Mouse (Mus musculus) lung, postnatal 25 days (tissue): ENCODE results near the gene Nuak1.

ENCODE experiments used
- DNase-seq: peaks from one replicate; pipeline ENCODE4 v3.0.0; 2022; ENCODE audit warnings: low spot score

Gene Nuak1

GRCm38 (mm10) chr10:84411122-84412105 is 29.0 kb downstream of the Nuak1 start:
- peak; percentile 38 for DNase-seq

- DNase-seq, result no peak
Observed at GRCm38 (mm10) chr10:84408965-84409660, 31.3 kb downstream of the Nuak1 start.

GRCm38 (mm10) chr10:84405135-84405776 is 35.1 kb downstream of the Nuak1 start:
- DNase-seq, result no peak

GRCm38 (mm10) chr10:84401907-84402371 is 38.5 kb downstream of the Nuak1 start:
- peak; percentile 46 for DNase-seq

GRCm38 (mm10) chr10:84401189-84401588 is 39.2 kb downstream of the Nuak1 start:
- DNase-seq, result no peak

- no peak for DNase-seq
Observed at GRCm38 (mm10) chr10:84400037-84400681, 40.2 kb downstream of the Nuak1 start.

- DNase-seq, result no peak
Observed at GRCm38 (mm10) chr10:84397276-84397675, 43.1 kb downstream of the Nuak1 start.

GRCm38 (mm10) chr10:84395885-84396659 is 44.3 kb downstream of the Nuak1 start:
- peak; percentile 65 for DNase-seq

GRCm38 (mm10) chr10:84395259-84395658 is 45.1 kb downstream of the Nuak1 start:
- DNase-seq, result no peak

- DNase-seq, result no peak
Observed at GRCm38 (mm10) chr10:84393881-84394280, 46.5 kb downstream of the Nuak1 start.

GRCm38 (mm10) chr10:84393405-84393804 is 47.0 kb downstream of the Nuak1 start:
- no peak for DNase-seq

GRCm38 (mm10) chr10:84392723-84393081 is 47.7 kb downstream of the Nuak1 start:
- DNase-seq, result no peak

GRCm38 (mm10) chr10:84392027-84392722 is 48.2 kb downstream of the Nuak1 start:
- no peak for DNase-seq

GRCm38 (mm10) chr10:84389707-84390106 is 50.7 kb downstream of the Nuak1 start:
- DNase-seq, result no peak

GRCm38 (mm10) chr10:84388357-84389141 is 51.8 kb downstream of the Nuak1 start:
- DNase-seq, result peak; percentile 32

GRCm38 (mm10) chr10:84387338-84387737 is 53.1 kb downstream of the Nuak1 start:
- no peak for DNase-seq

- DNase-seq, result no peak
Observed at GRCm38 (mm10) chr10:84386625-84387242, 53.7 kb downstream of the Nuak1 start.

GRCm38 (mm10) chr10:84386214-84386613 is 54.2 kb downstream of the Nuak1 start:
- DNase-seq, result no peak

GRCm38 (mm10) chr10:84384761-84385160 is 55.6 kb downstream of the Nuak1 start:
- no peak for DNase-seq
